Mouse (Mus musculus) brain, embryonic 14.5 days (tissue): ENCODE results near the gene Cnot1.

Experiments
- CTCF ChIP-seq: fragments of 200-500 bp; IDR thresholded peaks from 2 replicates; pipeline ENCODE4 v1.5.1; 2012; ENCODE audit warnings: inconsistent platforms, mild to moderate bottlenecking, moderate library complexity, borderline replicate concordance; ENCODE audit not compliant: insufficient read depth, insufficient read length; ENCODE audit errors: extremely low read depth
- POLR2A ChIP-seq: fragments of 200-500 bp; IDR thresholded peaks from 2 replicates; pipeline ENCODE4 v1.6.1; 2012; ENCODE audit warnings: mild to moderate bottlenecking, inconsistent platforms, borderline replicate concordance; ENCODE audit not compliant: poor library complexity, insufficient read depth, insufficient read length, severe bottlenecking; ENCODE audit errors: extremely low read depth

- TF ChIP-seq CTCF (no peak), POLR2A (no peak)
These were observed 5.0 kb downstream of the Cnot1 start for GRCm38 (mm10) chr8:95802231-95802630.
